Mouse (Mus musculus): ENCODE results near the gene Zfp385a. TPM values are rescaled to one million over a fixed set of nuclear protein-coding genes. Genes with fewer than 3 reads are reported as not detected.

Gene Zfp385a
- polyA plus RNA-seq (2014; fragmentation: Nextera tagmentation; extraction: Ambion mirVana) = 19.2 and 22.9 TPM in 2 replicates

GRCm38 (mm10) chr15:103339961-103340337 lies at the start of gene Zfp385a:
Gene Zfp385a, minus strand, starts transcription at chr15:103340093.
- ATAC-seq (ENCODE audit: insufficient number of reproducible peaks, low FRiP score, low TSS enrichment, low read depth) (0 out of 2 replicates have a peak, but pooled peaks have one; percentile 14), DNase-seq (ENCODE audit: low spot score) (peak; percentile 65)
- H3K27ac ChIP-seq (replicated peaks; ENCODE audit: low read depth, low read length) = no peak within 1 kb of the TSS
- H3K36me3 ChIP-seq (ENCODE audit: control insufficient read depth, insufficient read depth, low read length) = 0 out of 2 replicates have a peak, but pooled peaks cover 2% of the 10 kb centered on the region
- H3K4me2 ChIP-seq (ENCODE audit: low read depth, severe bottlenecking) = peak within 1 kb of the TSS; percentile 88
- peak within 1 kb of the TSS; percentile 49 for H3K4me3 ChIP-seq (ENCODE audit: low read depth, low read length)
- H3K9me3 ChIP-seq (ENCODE audit: control insufficient read depth, low read length) = no peaks in the 10 kb centered on the region
- H3K27me3 ChIP-seq (ENCODE audit: control insufficient read depth, insufficient read depth, low read length) = peaks cover 12% of the 10 kb centered on the region
- H3K4me1 ChIP-seq (ENCODE audit: control insufficient read depth, insufficient read depth, low read length) = peaks cover 26% of the 10 kb centered on the region
- peak within 1 kb of the TSS; percentile 32 for H3K9ac ChIP-seq (ENCODE audit: low read length)
- under 1% methylated on average over 26 of the region's 26 CpGs for WGBS

- no peak for DNase-seq (ENCODE audit: low spot score)
- no peak overlapping the region for H3K4me2 ChIP-seq (ENCODE audit: low read depth, severe bottlenecking)
These were observed 48.8 kb upstream of the Zfp385a start for GRCm38 (mm10) chr15:103388556-103389145.

GRCm38 (mm10) chr15:103383771-103384488 lies 44.0 kb upstream of the Zfp385a start:
- DNase-seq (ENCODE audit: low spot score) (no peak), ATAC-seq (ENCODE audit: insufficient number of reproducible peaks, low FRiP score, low TSS enrichment, low read depth) (no peak)
- H3K36me3 ChIP-seq (ENCODE audit: control insufficient read depth, insufficient read depth, low read length) = no peaks in the 10 kb centered on the region
- H3K9ac ChIP-seq (ENCODE audit: low read length) = no peak overlapping the region
- H3K9me3 ChIP-seq (ENCODE audit: control insufficient read depth, low read length) = no peaks in the 10 kb centered on the region
- no peak overlapping the region for H3K4me3 ChIP-seq (ENCODE audit: low read depth, low read length)
- WGBS = 75% methylated on average over 7 of the region's 7 CpGs
- no peak overlapping the region for H3K27ac ChIP-seq (replicated peaks; ENCODE audit: low read depth, low read length)
- H3K4me2 ChIP-seq (ENCODE audit: low read depth, severe bottlenecking) = no peak overlapping the region
- H3K4me1 ChIP-seq (ENCODE audit: control insufficient read depth, insufficient read depth, low read length) = peaks cover 3% of the 10 kb centered on the region
- H3K27me3 ChIP-seq (ENCODE audit: control insufficient read depth, insufficient read depth, low read length) = no peaks in the 10 kb centered on the region

More at GRCm38 (mm10) chr15:103388556-103389145, 48.8 kb upstream of the Zfp385a start:
- no peak overlapping the region for H3K4me3 ChIP-seq (ENCODE audit: low read depth, low read length)
- no peak overlapping the region for H3K27ac ChIP-seq (replicated peaks; ENCODE audit: low read depth, low read length)
- no peaks in the 10 kb centered on the region for H3K9me3 ChIP-seq (ENCODE audit: control insufficient read depth, low read length)
- no peak for ATAC-seq (ENCODE audit: insufficient number of reproducible peaks, low FRiP score, low TSS enrichment, low read depth)
- H3K36me3 ChIP-seq (ENCODE audit: control insufficient read depth, insufficient read depth, low read length) = no peaks in the 10 kb centered on the region
- H3K9ac ChIP-seq (ENCODE audit: low read length) = no peak overlapping the region
- no peaks in the 10 kb centered on the region for H3K27me3 ChIP-seq (ENCODE audit: control insufficient read depth, insufficient read depth, low read length)
- no peaks in the 10 kb centered on the region for H3K4me1 ChIP-seq (ENCODE audit: control insufficient read depth, insufficient read depth, low read length)
- 59% methylated on average over 4 of the region's 4 CpGs for WGBS

- H3K4me1 ChIP-seq (ENCODE audit: control insufficient read depth, insufficient read depth, low read length) = peaks cover 8% of the 10 kb centered on the region
- no peak overlapping the region for H3K4me3 ChIP-seq (ENCODE audit: low read depth, low read length)
- no peak overlapping the region for H3K9ac ChIP-seq (ENCODE audit: low read length)
- H3K27me3 ChIP-seq (ENCODE audit: control insufficient read depth, insufficient read depth, low read length) = no peaks in the 10 kb centered on the region
- H3K9me3 ChIP-seq (ENCODE audit: control insufficient read depth, low read length) = no peaks in the 10 kb centered on the region
- H3K27ac ChIP-seq (replicated peaks; ENCODE audit: low read depth, low read length) = no peak overlapping the region
- no peak overlapping the region for H3K4me2 ChIP-seq (ENCODE audit: low read depth, severe bottlenecking)
- H3K36me3 ChIP-seq (ENCODE audit: control insufficient read depth, insufficient read depth, low read length) = no peaks in the 10 kb centered on the region
- ATAC-seq (ENCODE audit: insufficient number of reproducible peaks, low FRiP score, low TSS enrichment, low read depth) (no peak; the same call in 1 of the 2 replicates), DNase-seq (ENCODE audit: low spot score) (peak; percentile 47)
- WGBS = 25% methylated on average over 5 of the region's 5 CpGs
These were observed 43.0 kb upstream of the Zfp385a start for GRCm38 (mm10) chr15:103382795-103383406.

- no peaks in the 10 kb centered on the region for H3K9me3 ChIP-seq (ENCODE audit: control insufficient read depth, low read length)
- H3K36me3 ChIP-seq (ENCODE audit: control insufficient read depth, insufficient read depth, low read length) = no peaks in the 10 kb centered on the region
- no peak overlapping the region for H3K4me2 ChIP-seq (ENCODE audit: low read depth, severe bottlenecking)
- no peak overlapping the region for H3K27ac ChIP-seq (replicated peaks; ENCODE audit: low read depth, low read length)
- no peak for ATAC-seq (ENCODE audit: insufficient number of reproducible peaks, low FRiP score, low TSS enrichment, low read depth)
- DNase-seq (ENCODE audit: low spot score) = no peak
- H3K9ac ChIP-seq (ENCODE audit: low read length) = no peak overlapping the region
- no peaks in the 10 kb centered on the region for H3K27me3 ChIP-seq (ENCODE audit: control insufficient read depth, insufficient read depth, low read length)
- 96% methylated on average over 2 of the region's 2 CpGs for WGBS
- H3K4me1 ChIP-seq (ENCODE audit: control insufficient read depth, insufficient read depth, low read length) = peaks cover 8% of the 10 kb centered on the region
- no peak overlapping the region for H3K4me3 ChIP-seq (ENCODE audit: low read depth, low read length)
These were observed 42.2 kb upstream of the Zfp385a start for GRCm38 (mm10) chr15:103382075-103382474.

- no peak overlapping the region for H3K4me2 ChIP-seq (ENCODE audit: low read depth, severe bottlenecking)
- ATAC-seq (ENCODE audit: insufficient number of reproducible peaks, low FRiP score, low TSS enrichment, low read depth) = no peak
- H3K27ac ChIP-seq (replicated peaks; ENCODE audit: low read depth, low read length) = no peak overlapping the region; the same call in 1 of the 2 replicates
- no peak for DNase-seq (ENCODE audit: low spot score)
- no peaks in the 10 kb centered on the region for H3K9me3 ChIP-seq (ENCODE audit: control insufficient read depth, low read length)
- 65% methylated on average over 3 of the region's 3 CpGs for WGBS
- H3K4me1 ChIP-seq (ENCODE audit: control insufficient read depth, insufficient read depth, low read length) = peaks cover 8% of the 10 kb centered on the region
- H3K9ac ChIP-seq (ENCODE audit: low read length) = no peak overlapping the region
- no peak overlapping the region for H3K4me3 ChIP-seq (ENCODE audit: low read depth, low read length)
- H3K27me3 ChIP-seq (ENCODE audit: control insufficient read depth, insufficient read depth, low read length) = no peaks in the 10 kb centered on the region
- no peaks in the 10 kb centered on the region for H3K36me3 ChIP-seq (ENCODE audit: control insufficient read depth, insufficient read depth, low read length)
These were observed 38.9 kb upstream of the Zfp385a start for GRCm38 (mm10) chr15:103378665-103379356.

- ATAC-seq (ENCODE audit: insufficient number of reproducible peaks, low FRiP score, low TSS enrichment, low read depth) = peak; percentile 52; the same call in 1 of the 2 replicates
- no peak overlapping the region for H3K4me3 ChIP-seq (ENCODE audit: low read depth, low read length)
These were observed 38.1 kb upstream of the Zfp385a start for GRCm38 (mm10) chr15:103377752-103378664.

More at GRCm38 (mm10) chr15:103377752-103378664, 38.1 kb upstream of the Zfp385a start:
- no peaks in the 10 kb centered on the region for H3K27me3 ChIP-seq (ENCODE audit: control insufficient read depth, insufficient read depth, low read length)
- no peak for DNase-seq (ENCODE audit: low spot score)
- H3K9ac ChIP-seq (ENCODE audit: low read length) = no peak overlapping the region
- H3K36me3 ChIP-seq (ENCODE audit: control insufficient read depth, insufficient read depth, low read length) = no peaks in the 10 kb centered on the region
- peaks cover 5% of the 10 kb centered on the region for H3K4me1 ChIP-seq (ENCODE audit: control insufficient read depth, insufficient read depth, low read length)
- H3K9me3 ChIP-seq (ENCODE audit: control insufficient read depth, low read length) = no peaks in the 10 kb centered on the region
- no peak overlapping the region for H3K27ac ChIP-seq (replicated peaks; ENCODE audit: low read depth, low read length)
- H3K4me2 ChIP-seq (ENCODE audit: low read depth, severe bottlenecking) = no peak overlapping the region
- WGBS = 71% methylated on average over 3 of the region's 3 CpGs
